Comparison of ENCODE assay signal across 9 mouse cellular contexts in the genomic region with DNA sequence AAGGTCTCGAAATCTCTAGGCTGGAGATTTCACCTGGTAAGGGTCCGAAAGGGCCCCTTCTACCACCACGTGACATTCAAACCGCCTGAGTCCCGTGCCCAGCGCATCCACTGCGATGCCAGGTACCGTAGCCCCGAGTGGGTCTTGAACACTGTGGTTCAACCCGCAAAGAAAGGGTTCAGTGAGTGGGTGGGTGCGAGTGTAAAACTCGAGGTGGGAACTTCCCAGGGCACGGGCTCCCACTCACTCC. TPM values are rescaled to one million over a fixed set of nuclear protein-coding genes. Genes with fewer than 3 reads are reported as not detected.
DNase-seq lines count a peak whose midpoint lies in the region; ATAC-seq and TF ChIP-seq lines count a peak whose summit lies in the region.
"Had no signal": no experiment of that assay in that cellular context is flagged by ENCODE, and none has a peak within 500 bp of the region (broad histone marks: within the 10 kb centered on the region; RNA-seq: fewer than 3 reads in every experiment).

No protein-coding gene starts in this region.

- no peaks in the 10 kb centered on the region for H3K36me3 ChIP-seq in embryonic facial prominence, embryonic 13.5 days
- H3K36me3 ChIP-seq in intestine, postnatal 0 days (ENCODE audit: control insufficient read depth, insufficient read depth): no peaks in the 10 kb centered on the region
- no peaks in the 10 kb centered on the region for H3K36me3 ChIP-seq in neural tube, embryonic 12.5 days

- no peak for DNase-seq in left cerebral cortex, adult 2 months (ENCODE audit: extremely low spot score in 1 of 2, low spot score in 2 of 2)
- DNase-seq in left cerebral cortex, adult 18-20 months (ENCODE audit: low spot score in 2 of 2): no peak
- no peak for DNase-seq in cerebellum, adult 9-10 months
- no peak for DNase-seq in left cerebral cortex, postnatal 4 days
- DNase-seq in gastrocnemius, postnatal 36 days: no peak

- ATAC-seq in embryonic facial prominence, embryonic 13.5 days (ENCODE audit: insufficient number of reproducible peaks, insufficient read depth, low FRiP score, low TSS enrichment, low read depth): no peak
- ATAC-seq in intestine, postnatal 0 days: no peak
- 0 out of 2 replicates have a peak, but pooled peaks have one; percentile 53 for ATAC-seq in neural tube, embryonic 12.5 days (ENCODE audit: low FRiP score, low read depth)

- H3K27ac ChIP-seq in left cerebral cortex, adult 2 months: no peak overlapping the region
- no peak overlapping the region for H3K27ac ChIP-seq in embryonic facial prominence, embryonic 13.5 days
- H3K27ac ChIP-seq in intestine, postnatal 0 days (ENCODE audit: low read depth, low read length): peak overlapping the region; percentile 96
- no peak overlapping the region for H3K27ac ChIP-seq in neural tube, embryonic 12.5 days

- H3K9ac ChIP-seq in embryonic facial prominence, embryonic 13.5 days: peak overlapping the region; percentile 67
- H3K9ac ChIP-seq in intestine, postnatal 0 days (ENCODE audit: low read depth, low read length): peak overlapping the region; percentile 84
- H3K9ac ChIP-seq in neural tube, embryonic 12.5 days: no peak overlapping the region; the same call in 1 of the 2 replicates

- peaks cover 19% of the 10 kb centered on the region for H3K4me1 ChIP-seq in embryonic facial prominence, embryonic 13.5 days
- H3K4me1 ChIP-seq in intestine, postnatal 0 days (replicated peaks; ENCODE audit: control insufficient read depth, insufficient read depth, low read length): no peaks in the 10 kb centered on the region; the same call in none of the 2 replicates
- peaks cover 13% of the 10 kb centered on the region for H3K4me1 ChIP-seq in neural tube, embryonic 12.5 days

- peak overlapping the region; percentile 90 for H3K4me2 ChIP-seq in embryonic facial prominence, embryonic 13.5 days
- H3K4me2 ChIP-seq in intestine, postnatal 0 days (replicated peaks; ENCODE audit: low read depth): peak overlapping the region; percentile 85
- peak overlapping the region; percentile 75 for H3K4me2 ChIP-seq in neural tube, embryonic 12.5 days (replicated peaks)

- intact Hi-C loops in left cerebral cortex, adult 2 months (cut with DNase I): no loop called here
- intact Hi-C loops in left cerebral cortex, postnatal 4 days (cut with DNase I): no loop called here
- intact Hi-C loops in gastrocnemius, postnatal 36 days (cut with DNase I): no loop called here

- WGBS in embryonic facial prominence, embryonic 13.5 days: under 1% methylated on average over 13 of the region's 13 CpGs
- WGBS in intestine, postnatal 0 days: 1% methylated on average over 13 of the region's 13 CpGs
- under 1% methylated on average over 13 of the region's 13 CpGs for WGBS in neural tube, embryonic 12.5 days

- H3K4me3 ChIP-seq in left cerebral cortex, adult 2 months: peak overlapping the region; percentile 34
- peak overlapping the region; percentile 49 for H3K4me3 ChIP-seq in embryonic facial prominence, embryonic 13.5 days
- H3K4me3 ChIP-seq in intestine, postnatal 0 days (ENCODE audit: low read depth, low read length): peak overlapping the region; percentile 53
- peak overlapping the region; percentile 24 for H3K4me3 ChIP-seq in neural tube, embryonic 12.5 days

- H3K27me3 ChIP-seq in embryonic facial prominence, embryonic 13.5 days: peaks cover 55% of the 10 kb centered on the region
- H3K27me3 ChIP-seq in intestine, postnatal 0 days (replicated peaks; ENCODE audit: control insufficient read depth, insufficient read depth, low read length): 0 out of 2 replicates have a peak, but pooled peaks cover 4% of the 10 kb centered on the region
- H3K27me3 ChIP-seq in neural tube, embryonic 12.5 days (replicated peaks): peaks cover 40% of the 10 kb centered on the region

- H3K9me3 ChIP-seq in embryonic facial prominence, embryonic 13.5 days: no peaks in the 10 kb centered on the region
- H3K9me3 ChIP-seq in intestine, postnatal 0 days (ENCODE audit: control insufficient read depth): no peaks in the 10 kb centered on the region
- H3K9me3 ChIP-seq in neural tube, embryonic 12.5 days: no peaks in the 10 kb centered on the region

- no peak for TF ChIP-seq CTCF in left cerebral cortex, adult 2 months (IDR thresholded peaks at IDR 0.05)
- TF ChIP-seq CTCF in intestine, postnatal 0 days (IDR thresholded peaks at IDR 0.05; ENCODE audit: low read depth): no peak

RNA-seq across cellular contexts. Expression of a gene that starts 0.7 kb away (rescaled TPM):
- total RNA-seq in left cerebral cortex, adult 2 months (2021): under 1 TPM; 0.21 to 0.32 TPM
- under 1 TPM; 0.16 to 0.51 TPM for total RNA-seq in left cerebral cortex, adult 18-20 months (2021)
- 1.0 and 1.8 TPM in 2 replicates for polyA plus RNA-seq in embryonic facial prominence, embryonic 13.5 days (2015; fragmentation: Nextera tagmentation; extraction: Ambion mirVana)
- 32.6 and 36.4 TPM in 2 replicates for polyA plus RNA-seq in intestine, postnatal 0 days (2015; fragmentation: Nextera tagmentation; extraction: Ambion mirVana)
- 0.11 TPM in 1 of 2 replicates, not detected in the other for polyA plus RNA-seq in neural tube, embryonic 12.5 days (2016; fragmentation: Nextera tagmentation; extraction: Ambion mirVana)
- under 1 TPM; 0.14 to 0.24 TPM for total RNA-seq in left cerebral cortex, postnatal 4 days (2021)
- total RNA-seq in gastrocnemius, postnatal 36 days (2021): under 1 TPM; 0.20 to 0.91 TPM

RNA-seq across cellular contexts. Expression of a gene that starts 45.8 kb away (rescaled TPM):
- total RNA-seq in left cerebral cortex, adult 2 months (2021): not detected
- total RNA-seq in left cerebral cortex, adult 18-20 months (2021): not detected
- polyA plus RNA-seq in embryonic facial prominence, embryonic 13.5 days (2015; fragmentation: Nextera tagmentation; extraction: Ambion mirVana): 3.6 and 4.0 TPM in 2 replicates
- 2.0 and 2.1 TPM in 2 replicates for polyA plus RNA-seq in intestine, postnatal 0 days (2015; fragmentation: Nextera tagmentation; extraction: Ambion mirVana)
- polyA plus RNA-seq in neural tube, embryonic 12.5 days (2016; fragmentation: Nextera tagmentation; extraction: Ambion mirVana): not detected in 2 replicates
- not detected for total RNA-seq in left cerebral cortex, postnatal 4 days (2021)
- 1 to 10 TPM; 1.0 to 3.4 TPM for total RNA-seq in gastrocnemius, postnatal 36 days (2021)
- polyA plus RNA-seq: large intestine, adult 2 months had no signal
